Mouse (Mus musculus): ENCODE data around the gene Marc1. TPM values are rescaled to one million over a fixed set of nuclear protein-coding genes. Genes with fewer than 3 reads are reported as not detected.

Marc1 gene
- under 1 TPM in 1 of 2 experiments, not detected in 1; 0.44 TPM for polyA plus RNA-seq (2017; shearing (Covaris generic))

DNA sequence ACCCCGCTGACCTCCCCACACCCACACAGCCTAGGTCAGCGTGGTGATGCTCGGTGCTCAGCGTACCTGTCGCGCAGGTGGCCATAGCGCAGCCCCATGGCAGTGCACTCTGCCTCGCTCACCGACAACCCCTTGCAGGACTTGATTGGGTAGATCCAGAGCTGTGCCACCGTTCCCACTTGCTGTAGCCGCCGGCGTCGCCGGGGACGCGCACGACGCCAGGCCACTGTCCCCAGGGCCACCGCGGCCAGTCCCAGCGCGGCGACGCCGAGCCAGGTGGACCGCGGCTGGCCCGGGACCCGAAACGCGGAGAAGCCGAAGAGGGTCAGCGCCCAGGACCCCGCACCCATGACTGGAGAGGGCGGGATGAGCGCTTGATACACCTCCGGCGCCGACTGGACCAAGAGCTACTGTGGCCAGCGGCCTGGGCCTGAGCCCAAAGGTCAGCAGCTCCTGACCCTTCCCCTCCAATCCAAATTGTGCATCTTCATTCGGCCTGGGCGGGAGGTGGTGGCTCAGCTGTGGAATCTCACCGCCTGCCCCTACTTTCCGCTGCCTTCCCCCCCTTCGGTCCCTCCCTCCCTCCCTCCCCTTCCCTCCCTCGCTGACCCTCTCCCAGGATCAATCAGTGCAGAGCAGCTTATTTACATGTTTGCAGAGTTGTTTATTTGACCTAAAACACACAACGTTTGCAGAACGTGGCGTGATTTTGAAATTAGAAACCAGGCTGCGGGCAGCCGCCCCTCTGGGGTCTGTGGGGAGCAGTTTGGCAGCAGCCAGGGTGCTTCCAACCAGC lies at the start of gene Marc1:
TSS of gene Marc1 (minus strand) at position 534 of the 796 bp plus-strand sequence.
- ATAC-seq = no peak

DNA sequence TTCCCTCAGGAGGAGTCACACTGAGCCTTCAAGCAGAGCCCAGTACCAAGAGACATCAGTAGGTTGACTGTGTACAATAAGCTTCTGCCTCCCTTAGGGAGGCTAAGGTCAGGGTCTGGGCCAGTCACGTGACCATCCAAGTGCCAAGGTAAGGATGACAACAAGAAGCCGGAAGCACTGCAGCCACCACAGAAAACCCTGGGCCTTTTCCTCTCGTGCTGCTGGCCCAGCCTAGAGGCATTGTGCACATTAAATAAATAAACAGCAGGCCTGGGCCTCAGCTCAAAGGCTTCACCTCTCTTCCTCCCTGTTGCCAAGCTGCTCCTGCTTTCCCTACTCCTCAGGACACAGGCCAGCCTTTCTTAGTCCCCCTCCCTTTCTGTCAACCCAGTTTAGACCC lies 49.2 kb upstream of the Marc1 start:
- ATAC-seq = no peak

DNA sequence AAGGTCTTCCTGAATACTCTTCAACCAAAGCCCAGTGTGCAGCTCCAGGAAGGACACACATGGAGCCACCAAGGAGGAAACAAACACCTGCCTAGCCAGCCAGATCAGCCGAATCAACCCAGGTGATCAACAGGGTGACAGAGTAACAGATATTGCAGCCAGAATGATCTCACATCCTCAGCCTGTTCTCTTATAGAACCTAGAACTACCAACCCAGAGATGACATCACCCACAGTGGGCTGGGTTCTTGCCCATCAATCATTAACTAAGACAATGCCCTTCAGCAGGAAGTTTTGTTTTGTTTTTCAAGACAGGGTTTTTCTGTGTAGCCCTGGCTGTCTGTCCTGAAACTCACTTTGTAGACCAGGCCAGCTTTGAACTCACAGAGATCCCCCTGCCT lies 47.1 kb upstream of the Marc1 start:
- ATAC-seq = no peak

DNA sequence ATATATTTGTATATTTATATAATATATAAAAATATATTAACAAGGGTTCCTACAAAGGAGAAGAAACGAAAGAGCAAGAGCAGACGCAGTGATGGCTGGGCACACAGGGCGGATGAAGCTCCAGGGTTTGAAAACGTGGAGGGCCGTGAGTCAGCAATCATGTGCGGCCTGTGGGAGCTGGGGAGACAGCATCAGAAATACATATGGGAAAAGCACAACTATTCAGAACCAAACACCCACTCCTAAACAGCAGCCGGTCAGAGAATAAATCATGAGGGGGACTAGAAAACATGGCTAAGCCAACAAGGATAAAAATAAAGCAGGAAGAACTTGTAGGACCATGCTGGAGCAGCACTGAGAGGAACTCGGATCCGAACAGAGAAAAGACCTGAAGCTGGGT lies 46.1 kb upstream of the Marc1 start:
- ATAC-seq = no peak

DNA sequence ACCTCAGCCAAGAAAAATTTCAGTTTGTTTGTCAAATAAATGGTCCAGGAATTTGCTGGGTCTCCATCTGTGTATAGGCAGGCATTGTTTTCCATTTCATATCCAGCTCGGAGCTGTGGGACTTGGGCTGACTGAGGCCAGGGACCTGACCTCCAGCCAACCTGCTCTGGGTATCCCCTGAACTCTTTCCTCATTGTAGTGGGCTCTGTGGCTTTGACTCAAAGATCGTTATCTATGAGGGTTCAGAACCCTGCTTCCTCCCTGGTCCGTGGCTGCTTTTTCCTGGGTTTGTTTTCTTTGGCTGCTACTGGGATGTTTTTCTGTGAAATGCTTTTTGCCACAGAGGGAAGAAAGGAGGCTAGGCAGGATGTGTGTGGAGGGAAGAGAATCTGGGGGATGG lies 42.8 kb upstream of the Marc1 start:
- ATAC-seq = no peak

DNA sequence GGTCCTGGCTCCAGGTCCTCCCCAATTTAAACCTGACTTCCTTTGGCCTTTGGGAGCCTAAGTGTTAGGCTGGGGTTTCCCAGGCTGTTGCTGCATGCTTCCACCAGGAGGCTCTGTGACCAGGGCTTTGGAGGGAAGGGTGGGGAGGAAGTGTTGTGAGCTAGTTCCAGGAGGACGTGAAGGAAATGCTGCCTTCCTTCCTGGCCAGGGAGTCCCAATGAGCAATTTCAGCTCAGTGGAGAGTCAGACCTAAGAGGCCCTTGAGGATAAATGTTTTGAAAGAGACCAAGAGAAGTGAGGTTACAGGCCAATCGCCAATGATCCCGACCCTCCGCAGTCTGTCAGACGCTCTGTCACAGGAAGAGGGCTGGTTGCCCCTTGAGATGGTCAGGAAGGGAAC lies 42.2 kb upstream of the Marc1 start:
- peak; percentile 42 for ATAC-seq

DNA sequence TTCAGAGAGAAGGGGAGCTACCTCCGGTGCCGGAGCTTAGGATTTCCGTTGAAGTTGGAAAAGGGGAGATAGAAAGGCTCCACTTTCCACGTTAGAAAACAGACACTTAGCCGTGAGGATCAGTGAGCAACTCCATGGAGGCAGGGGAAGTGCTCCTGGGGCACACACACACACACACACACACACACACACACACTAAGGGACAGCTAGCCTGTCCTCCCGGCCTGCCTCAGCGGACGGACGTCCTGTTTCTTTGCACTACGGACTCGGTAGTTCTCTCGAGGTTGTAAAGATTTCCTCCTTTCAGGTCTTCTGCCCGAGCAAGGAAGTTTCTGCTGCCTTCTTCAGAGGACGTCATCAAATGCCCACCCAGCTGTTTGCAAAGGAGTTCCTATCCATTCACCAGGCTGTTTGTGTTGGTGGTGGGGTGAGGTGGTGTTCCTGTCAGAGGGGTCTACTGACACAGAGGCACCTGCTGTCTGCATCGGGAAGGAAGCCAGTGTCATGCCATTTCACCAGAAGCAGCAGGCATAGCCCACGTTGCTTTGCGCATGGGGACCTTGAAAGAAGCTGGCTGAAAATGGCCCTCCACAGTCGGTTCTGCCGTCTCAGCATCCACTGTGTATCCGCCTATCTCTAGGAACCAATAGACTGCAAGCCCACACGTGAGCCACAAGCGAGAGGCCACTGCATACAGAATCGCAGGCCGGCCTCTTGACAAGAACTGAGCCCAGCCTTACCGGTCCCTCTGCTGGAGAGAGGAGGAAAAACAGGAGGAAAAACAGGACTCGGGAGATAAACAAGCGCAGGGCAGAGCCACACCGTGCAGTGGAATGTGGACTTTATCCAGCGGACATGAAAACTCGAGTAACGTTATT lies 40.9 kb upstream of the Marc1 start:
- ATAC-seq = peak; percentile 84

DNA sequence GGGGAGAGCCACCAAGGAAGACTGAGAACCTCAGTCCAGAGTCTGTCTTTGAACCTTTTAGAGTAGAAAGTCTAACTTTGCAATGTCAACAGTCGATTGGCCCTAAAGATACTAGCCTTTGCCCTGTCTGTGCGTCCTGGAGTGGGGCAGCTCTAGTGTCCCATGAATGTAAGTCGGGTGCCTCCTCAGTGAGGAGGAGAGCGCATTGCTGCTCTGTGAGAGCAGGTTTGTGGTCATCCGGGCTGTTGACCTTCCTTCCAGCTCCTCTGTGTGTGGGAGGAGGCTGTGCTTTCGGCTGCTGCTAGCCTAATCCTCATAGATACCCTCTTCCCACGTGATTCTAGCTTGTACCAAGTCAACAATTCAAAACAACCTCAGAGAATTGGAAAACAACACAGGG lies 40.1 kb upstream of the Marc1 start:
- no peak for ATAC-seq

DNA sequence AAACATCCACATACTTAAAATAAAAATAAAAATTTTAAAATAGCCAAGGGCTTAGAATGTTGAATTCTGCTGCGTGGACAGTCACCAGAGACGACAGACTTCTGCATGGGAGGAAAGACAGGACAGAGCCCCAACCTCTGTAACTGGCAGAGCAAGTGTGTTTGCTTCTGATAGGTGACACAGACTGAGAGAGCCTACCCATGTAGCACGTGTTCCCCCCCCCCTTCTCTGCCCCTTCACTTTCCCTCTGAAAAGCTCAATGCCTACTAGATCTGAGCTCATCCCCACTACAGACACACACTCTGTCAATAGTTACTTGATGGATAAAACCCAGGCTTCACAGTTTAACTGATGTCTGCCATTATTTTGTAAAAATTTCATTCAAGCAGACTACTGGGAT lies 35.9 kb upstream of the Marc1 start:
- no peak for ATAC-seq

DNA sequence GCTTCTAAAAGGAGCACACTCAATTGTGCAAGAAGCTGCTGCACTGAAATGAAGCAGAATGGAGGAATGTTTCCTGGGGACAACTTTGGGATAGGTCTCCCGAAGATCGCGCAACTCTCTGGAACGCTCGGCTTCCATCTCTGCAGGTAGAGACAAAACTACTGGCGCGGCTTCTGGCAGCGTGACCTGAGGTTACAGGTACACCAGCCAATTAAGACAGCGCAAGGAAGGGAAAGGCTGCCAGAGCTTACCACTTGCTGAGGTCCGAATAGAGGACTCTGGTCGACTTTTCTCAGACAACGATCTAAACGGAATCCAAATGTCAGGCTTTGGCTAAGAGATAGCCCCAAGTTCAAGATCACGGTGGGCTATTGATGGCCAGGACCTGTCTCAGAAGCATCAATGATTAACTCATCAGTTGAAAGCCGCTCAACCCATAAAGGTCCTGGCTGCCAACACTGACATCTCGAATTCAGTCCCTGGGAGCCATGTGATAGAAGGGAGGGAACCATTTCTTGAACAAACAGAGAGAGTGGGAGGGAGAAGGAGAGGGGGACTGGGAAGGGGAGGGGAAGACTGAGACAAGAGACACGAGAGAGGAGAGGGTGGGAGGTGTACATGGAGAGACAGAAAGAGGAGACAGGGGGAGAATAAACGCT lies 35.1 kb upstream of the Marc1 start, which contains the start of gene Marc2:
TSS of gene Marc2 (minus strand) at position 360 of the 659 bp plus-strand sequence.
- peak; percentile 3 for ATAC-seq

DNA sequence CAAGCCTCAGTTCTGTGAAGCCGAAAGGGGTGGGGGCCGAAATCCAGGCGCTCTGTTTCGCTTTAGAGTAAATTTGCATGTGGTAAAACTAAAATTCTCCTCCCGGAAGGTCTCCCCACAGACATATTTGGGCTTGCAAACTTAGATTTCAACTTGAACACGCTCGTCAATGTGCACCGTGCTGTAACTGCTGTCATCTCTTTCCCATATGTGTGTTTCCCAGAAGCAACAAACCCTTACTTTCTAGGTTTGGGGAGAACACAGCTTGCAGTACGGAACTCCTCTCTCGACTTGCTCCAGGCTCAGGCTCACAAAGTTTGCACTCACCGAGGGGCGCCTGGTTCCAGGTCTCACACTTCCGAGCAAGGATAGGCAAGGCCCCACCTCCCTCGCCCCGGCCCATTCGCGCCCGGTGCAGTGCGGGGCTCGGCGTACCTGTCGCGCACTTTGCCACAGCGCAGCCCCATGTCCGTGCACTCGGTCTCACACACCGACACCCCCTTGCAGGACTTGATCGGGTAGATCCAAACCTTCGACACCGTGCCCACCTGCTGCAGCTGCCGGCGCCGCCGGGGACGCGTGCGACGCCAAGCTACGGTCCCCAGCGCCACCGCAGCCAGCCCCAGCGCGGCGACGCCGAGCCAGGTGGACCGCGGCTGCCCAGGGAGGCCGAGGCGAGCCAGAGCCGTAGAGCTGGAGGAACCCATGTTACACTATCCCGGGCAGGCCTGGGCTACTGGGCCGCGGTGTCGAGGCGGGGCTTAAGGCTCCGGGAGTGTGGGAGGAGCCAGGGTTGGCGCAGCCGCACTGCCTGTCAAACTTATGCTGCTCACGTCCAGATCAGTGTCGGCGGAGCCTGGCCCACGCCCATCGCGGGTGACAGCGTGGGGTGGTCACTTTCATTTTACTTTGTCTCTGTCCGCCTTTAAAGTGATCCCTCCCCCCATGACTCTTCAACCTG lies 34.3 kb upstream of the Marc1 start:
- peak; percentile 92 for ATAC-seq

DNA sequence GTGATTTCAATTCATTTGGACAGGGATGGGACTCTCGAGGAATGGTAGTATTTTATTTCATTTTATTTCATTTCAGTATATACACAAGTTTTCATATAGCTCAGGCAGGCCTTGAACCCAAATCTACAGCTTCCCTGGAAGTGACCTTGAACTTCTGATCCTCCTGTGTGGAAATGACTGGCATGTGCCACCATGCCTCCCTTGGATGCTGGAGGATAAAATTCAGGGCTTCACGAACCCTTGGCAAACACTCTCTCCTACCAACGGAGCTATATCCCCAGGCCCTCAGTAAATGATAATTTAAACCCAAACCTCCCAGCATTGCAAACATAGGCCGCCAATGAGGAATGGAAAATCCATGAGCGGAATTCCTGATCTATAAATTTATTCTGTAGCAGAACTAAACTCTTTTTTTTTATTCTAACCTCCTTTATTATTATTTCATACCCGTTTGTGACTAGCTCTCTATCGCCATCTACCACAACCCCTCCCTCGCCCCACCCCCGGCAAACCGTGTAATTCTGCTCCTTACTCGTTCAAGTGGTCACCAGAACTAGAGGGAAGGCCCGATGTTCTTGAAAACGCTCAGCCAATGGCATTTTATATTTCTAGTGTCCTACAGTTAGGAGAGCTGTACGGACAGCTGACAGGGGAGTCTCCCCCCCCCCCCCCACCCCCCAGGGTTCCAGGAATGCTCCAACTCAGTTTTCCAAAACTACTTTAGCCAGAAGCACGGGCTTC lies 33.4 kb upstream of the Marc1 start:
- no peak for ATAC-seq

DNA sequence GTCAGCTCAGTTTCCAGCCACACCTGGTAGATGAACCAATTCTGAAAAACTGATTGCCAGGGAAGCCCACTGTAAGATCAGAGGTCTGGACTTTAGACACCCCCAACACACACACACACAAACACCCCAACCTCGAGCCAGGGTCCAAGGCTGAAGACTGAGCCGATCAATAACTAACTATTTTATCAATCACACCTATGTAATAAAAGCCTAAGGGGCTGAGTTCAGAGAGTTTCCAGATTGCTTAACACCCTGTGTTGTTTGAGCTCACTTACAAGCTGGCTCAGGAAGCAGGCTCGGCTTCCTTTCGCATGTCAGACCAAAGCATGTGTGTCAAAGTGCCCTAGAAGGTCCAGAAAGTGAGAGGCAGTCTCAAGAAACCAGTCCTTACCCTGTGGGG lies 26.5 kb upstream of the Marc1 start:
- ATAC-seq = no peak

DNA sequence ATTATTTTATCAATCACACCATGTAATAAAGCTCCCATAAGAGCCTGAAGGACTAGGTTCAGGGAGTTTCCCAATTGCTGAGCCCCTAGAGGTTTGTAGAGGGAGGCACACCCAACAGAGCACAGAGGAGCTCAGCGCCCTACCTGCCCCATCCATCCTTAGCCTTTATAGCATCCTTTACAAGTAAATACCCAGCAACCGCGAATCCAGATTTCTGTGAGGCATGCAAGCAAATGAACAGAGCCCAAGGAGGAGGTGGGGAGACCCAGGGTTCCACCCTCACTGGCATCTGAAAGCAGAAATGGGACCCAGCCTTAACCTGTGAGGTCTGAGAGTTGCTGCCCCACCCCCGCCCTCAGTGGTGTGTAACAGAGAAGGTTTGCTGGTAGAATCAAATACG lies 25.2 kb upstream of the Marc1 start:
- ATAC-seq = no peak

DNA sequence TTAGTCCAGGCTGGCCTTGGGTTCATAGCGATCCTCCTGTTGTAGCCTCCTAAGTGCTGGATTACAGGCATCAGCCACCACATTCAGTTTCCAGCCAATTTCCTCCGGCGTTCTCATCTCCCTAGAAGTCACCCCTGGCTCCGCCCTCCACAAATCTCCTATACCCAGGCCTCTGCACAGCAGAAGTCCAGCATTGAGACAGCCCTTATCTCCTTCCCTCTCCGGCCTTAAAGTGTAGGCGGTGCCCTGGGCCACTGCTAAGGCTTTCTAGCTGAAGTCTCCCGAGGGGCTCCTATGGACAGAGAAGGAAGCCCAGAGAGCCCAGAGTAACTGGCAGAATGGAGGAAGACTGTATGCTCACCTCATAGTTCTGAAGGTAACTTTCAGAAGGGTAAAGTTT lies 22.4 kb upstream of the Marc1 start:
- no peak for ATAC-seq

DNA sequence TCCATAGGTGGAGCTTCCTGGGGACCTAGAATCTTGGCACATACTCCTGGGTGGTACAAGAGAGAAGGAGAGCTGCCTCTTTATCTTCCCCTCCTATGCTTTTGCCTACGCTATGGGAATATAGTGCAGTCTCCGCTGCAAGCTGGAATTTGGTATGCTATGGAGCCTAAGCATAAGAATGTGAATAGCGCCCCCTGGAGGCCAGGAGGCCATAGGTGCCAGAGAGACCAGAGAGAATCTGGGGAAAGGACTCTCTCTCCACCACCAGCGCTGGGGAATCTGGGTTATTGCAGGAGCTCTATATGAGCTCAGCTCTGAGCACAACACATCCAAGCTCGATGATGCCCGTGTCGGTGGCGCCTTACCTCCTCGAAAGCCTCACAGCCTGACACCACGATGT lies 21.1 kb upstream of the Marc1 start:
- ATAC-seq = peak; percentile 43

DNA sequence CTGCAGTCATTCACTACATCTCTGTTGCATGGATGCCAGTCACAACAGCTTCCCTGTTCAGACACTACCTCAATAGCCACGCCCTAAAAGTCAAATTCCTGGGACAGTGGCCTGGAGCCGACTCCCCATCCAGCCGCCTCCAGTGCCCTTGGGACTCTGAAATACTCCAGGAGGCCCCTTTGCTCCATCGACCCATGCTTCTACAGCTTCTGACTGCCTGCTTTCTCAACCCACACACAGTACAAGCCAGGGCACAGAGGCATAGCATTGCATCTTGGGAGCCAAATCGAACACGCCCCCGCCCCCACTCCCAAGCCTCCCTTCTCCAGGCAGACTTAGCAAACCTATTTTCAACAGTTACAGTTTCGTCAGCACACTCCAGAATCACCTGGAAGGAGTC lies 18.8 kb upstream of the Marc1 start:
- no peak for ATAC-seq

DNA sequence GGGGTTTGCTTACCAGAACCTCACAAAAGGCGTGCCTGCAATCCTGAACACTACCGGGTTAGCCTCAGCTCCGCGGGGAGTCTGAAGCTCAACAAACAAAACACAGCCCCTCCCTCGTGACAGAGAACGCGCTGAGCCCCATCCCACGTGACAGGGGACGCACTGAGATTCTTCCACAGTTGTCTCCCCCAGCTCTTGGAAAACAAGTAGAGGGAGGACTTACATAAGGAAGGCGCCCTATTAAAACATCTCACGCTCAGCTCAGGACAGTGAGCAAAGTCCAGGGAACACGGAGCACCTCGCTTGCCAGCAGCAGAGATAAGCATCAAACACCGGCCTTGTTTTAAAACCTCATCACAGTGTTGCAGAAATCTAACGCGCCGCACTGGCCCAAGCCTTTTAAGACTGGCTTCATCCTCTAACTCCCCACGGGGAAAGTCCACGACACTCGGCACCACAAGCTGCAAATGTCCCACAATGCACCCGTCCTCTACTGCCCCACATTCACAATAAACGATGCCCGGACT lies 16.1 kb upstream of the Marc1 start:
- ATAC-seq = no peak

DNA sequence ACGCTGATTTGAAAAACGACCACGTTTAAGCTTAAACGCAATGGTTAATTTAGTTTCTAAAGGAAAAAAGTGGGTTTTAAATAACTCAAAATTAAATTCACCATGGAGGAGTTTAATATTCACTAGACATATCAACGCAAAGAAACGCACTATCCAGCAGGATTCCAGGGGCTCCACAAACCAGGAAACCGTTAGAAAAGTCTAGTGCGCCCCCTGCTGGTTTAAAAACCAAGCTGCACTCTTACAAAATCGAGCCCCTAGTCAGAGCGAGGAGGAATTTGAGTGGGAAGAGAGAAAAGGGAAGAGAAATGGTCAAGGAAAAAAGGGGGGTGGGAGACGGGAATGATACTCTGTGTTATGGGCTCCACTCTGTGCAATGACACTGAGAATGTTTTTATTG lies 14.0 kb upstream of the Marc1 start:
- ATAC-seq = peak; percentile 69

DNA sequence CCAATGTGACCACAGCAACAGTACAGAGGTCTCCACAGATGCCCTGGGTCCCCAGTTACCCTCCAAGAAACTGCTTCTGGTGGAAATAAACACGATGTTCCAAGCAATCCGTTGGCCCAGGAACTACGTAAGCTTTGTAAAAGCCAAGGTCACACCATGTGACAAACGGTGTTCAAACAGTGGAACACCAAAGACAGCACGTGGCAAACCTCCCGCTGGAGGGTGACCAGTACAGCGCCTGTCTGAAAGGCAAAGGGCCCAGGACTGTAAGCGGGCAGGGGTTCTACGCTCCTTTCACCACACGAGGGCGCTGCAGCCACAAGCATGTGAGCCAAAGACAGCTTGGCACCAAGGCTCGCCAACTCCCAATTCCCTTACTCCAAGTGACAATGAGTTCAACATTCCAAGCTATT lies 13.3 kb upstream of the Marc1 start:
- peak; percentile 82 for ATAC-seq

DNA sequence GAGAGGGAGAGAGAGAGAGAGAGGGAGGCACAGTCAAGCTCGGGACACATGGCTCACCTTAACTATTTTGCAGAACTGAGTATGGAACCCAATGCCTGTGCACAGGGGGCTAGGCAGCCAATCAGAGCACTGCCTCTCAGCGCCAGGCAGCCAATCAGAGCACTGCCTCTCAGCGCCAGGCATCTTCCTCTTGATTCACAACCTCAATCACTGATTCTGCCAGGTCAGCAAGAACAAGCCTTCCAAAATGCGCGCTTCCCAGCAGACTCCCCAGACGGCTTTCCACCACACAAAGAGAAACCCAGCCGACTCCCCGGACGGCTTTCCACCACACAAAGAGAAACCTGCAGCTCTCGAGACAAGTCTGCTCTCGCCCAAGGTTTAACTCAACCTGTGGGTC lies 11.6 kb upstream of the Marc1 start:
- ATAC-seq = no peak
